ENCODE assay signal across 8 mouse cellular contexts in the genomic region with DNA sequence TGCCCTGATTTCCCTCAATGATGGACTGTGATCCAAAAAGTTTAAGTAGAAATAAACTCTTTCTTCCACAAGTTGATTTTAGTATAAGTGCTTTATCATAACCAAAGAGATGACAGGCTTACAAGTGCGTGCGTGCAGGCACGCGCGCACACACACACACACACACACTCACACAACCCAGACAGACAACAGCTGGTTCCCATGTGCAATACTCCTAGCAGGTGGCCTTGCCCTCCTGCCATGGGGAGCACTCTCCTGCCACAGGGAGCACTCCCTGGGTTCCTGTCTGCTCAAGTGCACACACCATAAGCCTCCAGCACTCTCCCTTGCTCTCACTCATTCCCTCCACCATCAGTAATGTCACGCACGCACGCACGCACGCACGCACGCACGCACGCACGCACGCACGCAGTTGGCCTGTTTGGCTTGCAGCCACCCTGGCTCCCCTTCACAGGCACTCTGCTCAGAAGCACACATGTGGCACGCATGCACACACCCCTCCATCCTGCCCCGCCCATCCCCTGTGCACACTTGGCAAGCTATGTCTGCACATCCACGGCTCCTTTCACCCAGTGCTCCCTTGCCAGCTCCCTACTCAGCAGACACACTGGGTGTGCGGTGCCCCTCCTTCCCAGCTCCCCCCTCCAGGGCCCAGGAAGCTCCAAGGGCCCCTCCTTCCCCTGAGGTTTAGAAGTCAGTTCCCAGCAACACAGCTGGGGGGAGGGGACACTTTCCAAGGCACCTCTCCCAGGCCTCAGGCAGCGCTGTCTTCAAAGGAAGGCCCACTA. TPM values are rescaled to one million over a fixed set of nuclear protein-coding genes. Genes with fewer than 3 reads are reported as not detected.
DNase-seq lines count a peak whose midpoint lies in the region; ATAC-seq and TF ChIP-seq lines count a peak whose summit lies in the region.
"Had no signal": no experiment of that assay in that cellular context is flagged by ENCODE, and none has a peak within 500 bp of the region (broad histone marks: within the 10 kb centered on the region; RNA-seq: fewer than 3 reads in every experiment).

No protein-coding gene starts in this region.

- H3K4me1 ChIP-seq in heart, embryonic 15.5 days (replicated peaks), result peaks cover 91% of the 10 kb centered on the region
- peaks cover 79% of the 10 kb centered on the region for H3K4me1 ChIP-seq in midbrain, embryonic 16.5 days (ENCODE audit: control insufficient read depth, insufficient read depth, low read length)

- 0 out of 2 replicates have a peak overlapping the region, but pooled peaks have one; percentile 24 for H3K27ac ChIP-seq in heart, embryonic 15.5 days
- peak overlapping the region; percentile 90 for H3K27ac ChIP-seq in midbrain, embryonic 16.5 days (ENCODE audit: low read length)
- no peak overlapping the region for H3K27ac ChIP-seq in layer of hippocampus, adult 2 months

- no peak for ATAC-seq in heart, embryonic 15.5 days (replicated peaks; ENCODE audit: insufficient number of reproducible peaks, insufficient read depth, low FRiP score, low read depth)
- no peak for ATAC-seq in midbrain, embryonic 16.5 days
- ATAC-seq in activated CD4-positive, CD25-positive, alpha-beta regulatory T cell, adult 4 months, result no peak

- H3K4me3 ChIP-seq in heart, embryonic 15.5 days, result no peak overlapping the region
- H3K4me3 ChIP-seq in midbrain, embryonic 16.5 days (ENCODE audit: low read depth, low read length), result no peak overlapping the region
- no peak overlapping the region for H3K4me3 ChIP-seq in layer of hippocampus, adult 2 months

- TF ChIP-seq CTCF in brain, embryonic 14.5 days (IDR thresholded peaks at IDR 0.05; ENCODE audit: borderline replicate concordance, extremely low read depth, insufficient read depth, insufficient read length), result no peak
- TF ChIP-seq CTCF in layer of hippocampus, adult 2 months (conservative IDR thresholded peaks at IDR 0.05), result no peak

- TF ChIP-seq POLR2A in brain, embryonic 14.5 days (IDR thresholded peaks at IDR 0.05; ENCODE audit: borderline replicate concordance, extremely low read depth, insufficient read depth, insufficient read length, poor library complexity, severe bottlenecking), result no peak

- no peak overlapping the region for H3K4me2 ChIP-seq in heart, embryonic 15.5 days
- H3K4me2 ChIP-seq in midbrain, embryonic 16.5 days (ENCODE audit: low read length), result no peak overlapping the region

- H3K9ac ChIP-seq in heart, embryonic 15.5 days, result 0 out of 2 replicates have a peak overlapping the region, but pooled peaks have one; percentile 10
- H3K9ac ChIP-seq in midbrain, embryonic 16.5 days (ENCODE audit: low read depth, low read length), result no peak overlapping the region

- H3K36me3 ChIP-seq in heart, embryonic 15.5 days, result no peaks in the 10 kb centered on the region
- H3K36me3 ChIP-seq in midbrain, embryonic 16.5 days (ENCODE audit: control insufficient read depth, insufficient read depth, low read length), result no peaks in the 10 kb centered on the region

- DNase-seq in kidney, postnatal 36 days, result peak; percentile 33 to 40
- DNase-seq in kidney, adult 9 months, result no peak
- peak; percentile 75 for DNase-seq in brain, embryonic 14.5 days (ENCODE audit: low read depth)
- DNase-seq in layer of hippocampus, adult 2 months (ENCODE audit: low spot score in 2 of 2), result no peak
- DNase-seq: right cerebral cortex, adult 18-20 months had no signal

- H3K9me3 ChIP-seq in heart, embryonic 15.5 days (replicated peaks), result no peaks in the 10 kb centered on the region
- no peaks in the 10 kb centered on the region for H3K9me3 ChIP-seq in midbrain, embryonic 16.5 days (replicated peaks; ENCODE audit: control insufficient read depth, low read length, poor library complexity, severe bottlenecking)

- H3K27me3 ChIP-seq in heart, embryonic 15.5 days, result no peaks in the 10 kb centered on the region
- no peaks in the 10 kb centered on the region for H3K27me3 ChIP-seq in midbrain, embryonic 16.5 days (ENCODE audit: control insufficient read depth, insufficient read depth, low read depth, low read length)

- 77% methylated on average over 22 of the region's 22 CpGs for WGBS in heart, embryonic 15.5 days
- 75% methylated on average over 22 of the region's 22 CpGs for WGBS in midbrain, embryonic 16.5 days

RNA-seq across cellular contexts. Expression of gene Ncor2, which starts 22.4 kb away (rescaled TPM):
- polyA plus RNA-seq in brain, embryonic 14.5 days (2012; rRNA removed), result 31.6 and 71.5 TPM in 2 replicates
- 14.9 and 22.2 TPM in 2 replicates for polyA plus RNA-seq in heart, embryonic 15.5 days (2015; fragmentation: Nextera tagmentation; extraction: Ambion mirVana)
- 19.9 and 22.9 TPM in 2 replicates for polyA plus RNA-seq in midbrain, embryonic 16.5 days (2015; fragmentation: Nextera tagmentation; extraction: Ambion mirVana)
- total RNA-seq in layer of hippocampus, adult 2 months (2021), result 100 to 1,000 TPM; 285 to 307 TPM
- 1 to 10 TPM; 2.9 to 8.0 TPM for polyA plus RNA-seq in activated CD4-positive, CD25-positive, alpha-beta regulatory T cell, adult 4 months (2017; shearing (Covaris generic))

Comparison
In these comparisons a context has a peak if more than half of its experiments do, and no peak if none do; other contexts are left out.
1. DNase-seq: peak in kidney, postnatal 36 days (2 of 2) and brain, embryonic 14.5 days (single experiment); none in kidney, adult 9 months (single experiment) and layer of hippocampus, adult 2 months (0 of 2).